Mouse (Mus musculus) right cerebral cortex, postnatal 14 days (tissue): Measurements from ENCODE around the gene Zbtb7b.
A peak's percentile ranks its signal among the peaks of the same experiment; 100 is the strongest.

Source experiments
- DNase-seq: peaks from one replicate; pipeline ENCODE4 v3.0.0; 2022

Zbtb7b gene

GRCm38 (mm10) chr3:89365153-89365485 lies 29.5 kb downstream of the Zbtb7b start, which contains the start of gene Dcst1:
TSS of gene Dcst1 (minus strand) at chr3:89365253.
- no peak for DNase-seq

GRCm38 (mm10) chr3:89364631-89365030 lies 29.9 kb downstream of the Zbtb7b start:
- no peak for DNase-seq

GRCm38 (mm10) chr3:89361675-89362074 lies 32.9 kb downstream of the Zbtb7b start, which contains the start of gene Dcst2:
TSS of gene Dcst2 (plus strand) at chr3:89361975.
- no peak for DNase-seq

GRCm38 (mm10) chr3:89360237-89360636 lies 34.3 kb downstream of the Zbtb7b start:
- DNase-seq = no peak

- DNase-seq = no peak
Observed at GRCm38 (mm10) chr3:89359630-89360029, 34.9 kb downstream of the Zbtb7b start.

GRCm38 (mm10) chr3:89356029-89356428 lies 38.5 kb downstream of the Zbtb7b start:
- no peak for DNase-seq

GRCm38 (mm10) chr3:89355512-89355902 lies 39.1 kb downstream of the Zbtb7b start:
- no peak for DNase-seq

GRCm38 (mm10) chr3:89354816-89355511 lies 39.6 kb downstream of the Zbtb7b start:
- peak; percentile 85 for DNase-seq

- DNase-seq = no peak
Observed at GRCm38 (mm10) chr3:89351271-89351670, 43.3 kb downstream of the Zbtb7b start.

- DNase-seq = peak; percentile 91
Observed at GRCm38 (mm10) chr3:89349869-89350501, 44.6 kb downstream of the Zbtb7b start, which contains the start of gene Adam15. TSS of gene Adam15 (minus strand) at chr3:89349996.

- DNase-seq = no peak
Observed at GRCm38 (mm10) chr3:89348911-89349868, 45.4 kb downstream of the Zbtb7b start.

- DNase-seq = no peak
Observed at GRCm38 (mm10) chr3:89347916-89348315, 46.7 kb downstream of the Zbtb7b start.

GRCm38 (mm10) chr3:89346815-89347540 lies 47.6 kb downstream of the Zbtb7b start:
- no peak for DNase-seq

- no peak for DNase-seq
Observed at GRCm38 (mm10) chr3:89343279-89343678, 51.3 kb downstream of the Zbtb7b start.

- DNase-seq = no peak
Observed at GRCm38 (mm10) chr3:89341794-89342193, 52.8 kb downstream of the Zbtb7b start.

- DNase-seq = peak; percentile 80
Observed at GRCm38 (mm10) chr3:89340465-89340864, 54.1 kb downstream of the Zbtb7b start.

- peak; percentile 66 for DNase-seq
Observed at GRCm38 (mm10) chr3:89339416-89339815, 55.2 kb downstream of the Zbtb7b start.

- DNase-seq = no peak
Observed at GRCm38 (mm10) chr3:89337721-89338578, 56.6 kb downstream of the Zbtb7b start, which contains the start of gene Efna4. TSS of gene Efna4 (minus strand) at chr3:89338028.

GRCm38 (mm10) chr3:89337062-89337720 lies 57.4 kb downstream of the Zbtb7b start:
- DNase-seq = no peak

- DNase-seq = no peak
Observed at GRCm38 (mm10) chr3:89336529-89336928, 58.0 kb downstream of the Zbtb7b start.

- no peak for DNase-seq
Observed at GRCm38 (mm10) chr3:89333053-89333452, 61.5 kb downstream of the Zbtb7b start.
